Mouse (Mus musculus) retina, postnatal 7 days (tissue): Measurements from ENCODE around the gene Slc6a2.

Source experiments
- DNase-seq: peaks from one replicate; pipeline ENCODE4 v3.0.0-alpha.2; 2012; ENCODE audit warnings: low read depth, low spot score

Gene Slc6a2

GRCm38 (mm10) chr8:93030664-93031063 is 70.8 kb downstream of the Slc6a2 start:
- no peak for DNase-seq

GRCm38 (mm10) chr8:93038831-93039230 is 79.0 kb downstream of the Slc6a2 start:
- DNase-seq: no peak

DNA sequence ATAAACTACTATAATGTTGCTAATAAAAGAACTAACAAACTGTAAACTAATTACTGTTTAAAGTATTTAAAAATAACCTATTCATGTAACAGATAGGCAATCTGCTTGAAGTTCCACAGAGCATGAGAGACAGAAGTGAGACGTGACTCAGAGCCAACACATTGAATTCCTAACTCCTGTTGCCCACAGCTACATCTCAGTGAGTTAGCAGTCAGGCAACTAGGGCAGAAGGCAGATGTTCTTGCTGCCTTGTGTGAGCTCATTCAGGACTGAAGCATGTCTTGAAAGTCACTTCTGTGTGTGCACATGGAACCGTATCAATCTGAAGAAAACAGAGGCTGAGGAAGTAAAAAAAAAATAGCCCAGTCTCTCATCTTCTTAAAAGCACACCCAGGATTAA is 80.4 kb downstream of the Slc6a2 start:
- no peak for DNase-seq

- no peak for DNase-seq
Measured at GRCm38 (mm10) chr8:93040776-93041567, 81.1 kb downstream of the Slc6a2 start.

DNA sequence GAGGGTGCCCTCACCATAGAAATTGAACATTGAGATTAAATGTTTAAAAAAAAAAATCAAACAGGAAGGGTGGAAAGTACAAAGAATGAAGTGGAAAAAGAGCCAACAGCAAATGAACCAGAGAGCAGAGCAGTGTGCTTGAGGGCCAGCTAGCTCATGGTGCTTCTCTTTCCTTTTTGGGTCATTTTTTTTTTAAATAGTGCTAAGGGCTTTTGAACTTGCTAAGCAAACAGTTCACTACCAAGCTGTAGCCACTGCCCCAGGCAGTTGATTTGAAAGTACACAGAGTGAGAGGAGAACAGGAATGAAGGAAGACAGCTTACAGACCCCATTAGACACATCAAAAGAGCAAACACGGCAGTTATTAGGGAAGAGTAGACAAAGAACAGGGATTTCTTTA is 83.2 kb downstream of the Slc6a2 start:
- DNase-seq: no peak

DNA sequence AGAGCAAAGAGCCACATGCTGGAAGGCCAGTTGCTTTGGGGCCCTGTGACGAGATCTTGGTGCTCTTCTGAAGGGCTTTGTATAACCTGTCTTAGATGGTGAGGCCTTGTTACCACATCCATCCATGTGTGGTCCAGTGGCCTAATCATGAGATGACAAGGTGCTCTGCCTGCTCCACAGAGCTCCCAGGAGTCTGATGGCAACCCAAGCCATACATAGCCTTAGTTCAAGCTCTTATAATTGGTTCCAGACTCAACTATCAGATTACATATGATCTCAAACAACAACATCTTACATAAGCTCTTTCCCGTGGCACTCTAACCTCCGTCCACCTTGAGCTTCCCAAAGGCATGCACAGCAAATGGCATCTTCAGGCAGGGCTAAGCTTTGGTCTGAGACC is 88.2 kb downstream of the Slc6a2 start, which contains the start of gene Ces1a:
Gene Ces1a, minus strand, starts transcription at position 101 of the 400 bp plus-strand sequence.
- no peak for DNase-seq

DNA sequence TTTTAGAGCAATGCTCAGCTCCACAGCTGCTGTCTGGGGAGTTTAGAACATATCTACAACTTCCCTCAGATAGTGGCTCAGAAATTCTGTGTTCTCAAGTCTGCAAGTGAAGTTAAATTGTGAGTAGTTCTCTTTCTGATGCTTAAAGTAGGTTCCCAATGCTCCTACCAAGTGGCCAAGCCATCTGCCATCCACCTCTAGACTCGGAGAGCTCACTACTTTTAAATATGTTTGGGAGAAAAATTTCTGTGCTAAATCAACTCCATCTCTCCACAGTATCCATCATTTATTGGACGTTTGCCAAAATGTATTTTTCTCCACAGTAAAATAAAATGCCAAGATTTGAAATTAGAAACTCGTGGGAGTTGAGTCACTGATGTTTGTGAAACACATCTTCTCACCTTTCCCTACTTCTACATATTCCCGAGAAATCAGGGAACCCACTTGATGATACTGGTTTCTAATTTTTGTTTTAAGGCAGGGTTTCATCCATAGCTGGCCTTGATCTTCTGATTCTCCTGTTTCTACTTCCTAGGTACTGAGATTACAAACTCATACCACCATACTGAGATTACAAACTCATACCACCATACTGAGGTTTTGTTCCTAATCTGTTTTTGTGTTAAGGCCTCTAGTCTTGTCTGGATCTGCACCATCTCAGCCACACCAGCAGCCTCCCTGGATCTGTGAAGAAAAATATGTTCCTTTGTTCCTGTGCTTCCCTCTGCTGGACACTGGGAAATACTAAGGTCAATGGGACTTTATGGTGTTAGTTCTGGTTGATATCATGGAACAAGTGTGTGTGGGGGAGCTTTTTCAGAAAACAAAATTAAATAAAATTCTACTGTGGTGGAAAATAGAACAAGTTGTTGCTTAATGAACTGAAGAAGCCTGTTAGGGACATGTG is 88.9 kb downstream of the Slc6a2 start:
- DNase-seq: no peak
